Mouse (Mus musculus) testis, adult 2 months (tissue): ENCODE results near the gene Efcab11.

Experiments
- CTCF ChIP-seq: fragments of 200-500 bp; IDR thresholded peaks from 2 replicates; pipeline ENCODE4 v1.5.1; 2012; ENCODE audit warnings: low read depth, mild to moderate bottlenecking, inconsistent platforms, low read length, moderate library complexity; ENCODE audit not compliant: control insufficient read depth, insufficient read depth, insufficient replicate concordance
- POLR2A ChIP-seq: fragments of 200-500 bp; IDR thresholded peaks from 2 replicates; pipeline ENCODE4 v1.6.1; 2012; ENCODE audit warnings: low read depth, mild to moderate bottlenecking, inconsistent platforms, low read length, moderate library complexity; ENCODE audit not compliant: control insufficient read depth

- TF ChIP-seq CTCF (no peak), POLR2A (no peak)
Observed at GRCm38 (mm10) chr12:99723791-99724190, 160.4 kb downstream of the Efcab11 start.
